Mouse (Mus musculus): ENCODE results near the gene Knstrn.

DNA sequence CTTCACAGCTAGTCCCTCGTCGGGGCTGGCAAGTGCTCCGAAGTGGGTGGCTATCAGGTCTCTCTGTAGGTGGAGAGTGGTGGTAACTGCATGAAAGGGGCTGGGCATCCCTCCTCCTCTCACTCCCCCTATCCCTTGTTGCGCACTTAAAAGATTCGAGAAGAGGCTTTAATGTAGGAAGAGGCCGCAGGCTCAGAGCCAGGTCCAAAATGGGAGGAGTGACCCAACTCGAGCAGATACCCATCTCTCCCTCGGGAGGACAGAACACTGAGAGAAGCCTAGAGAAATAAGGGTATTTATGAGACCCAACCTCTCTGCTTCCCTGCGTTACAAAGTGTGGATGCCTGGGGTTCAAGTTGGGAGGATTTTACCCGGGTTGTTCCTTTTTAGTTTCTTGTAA lies 34.7 kb upstream of the Knstrn start:
- TF ChIP-seq POLR2A (IDR thresholded peaks at IDR 0.05; ENCODE audit: borderline replicate concordance, extremely low read depth, low read depth, low read length) (no peak), CTCF (IDR thresholded peaks at IDR 0.05; ENCODE audit: insufficient read depth, low read length) (no peak)
